Mouse (Mus musculus) inflammation-experienced regulatory T-cells, adult 6 months (primary cell): ENCODE data around the gene Ubap1. TPM values are rescaled to one million over a fixed set of nuclear protein-coding genes. Genes with fewer than 3 reads are reported as not detected.

ENCODE experiments used
- ATAC-seq: one replicate; pipeline ENCODE4 v1.8.0; 2017
- polyA plus RNA-seq, 3 experiments: library from polyadenylated mRNA; unstranded; fragments of 100-300 nt; shearing (Covaris generic); gene quantifications; one replicate each; pipeline ENCODE4 v1.2.1; 2017

Ubap1 gene
- polyA plus RNA-seq, result 10 to 100 TPM; 24.2 to 34.2 (median 31.8) TPM

- peak; percentile 94 for ATAC-seq
Observed at GRCm38 (mm10) chr4:41348584-41349198, at the start of gene Ubap1. Gene Ubap1 (plus strand): TSS chr4:41348996.

DNA sequence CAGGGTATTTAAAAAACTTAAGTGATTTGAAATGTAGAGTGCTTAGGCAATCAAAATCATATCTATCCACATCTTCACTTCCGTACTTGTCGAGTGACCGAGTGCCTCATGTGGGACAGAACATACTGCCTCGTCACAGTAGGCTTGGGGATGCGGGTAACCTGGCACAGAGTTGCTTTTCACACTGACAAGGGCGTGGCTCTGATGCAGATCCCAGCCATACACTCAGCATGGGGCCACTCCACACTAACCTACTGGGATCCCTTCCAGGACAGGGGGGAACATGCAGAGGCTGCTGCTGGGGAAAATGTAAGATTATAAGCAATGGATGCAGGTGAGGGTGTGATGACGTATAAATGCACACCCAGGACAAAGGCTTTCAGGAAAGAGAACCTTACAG lies 45.1 kb upstream of the Ubap1 start:
- ATAC-seq, result no peak

- ATAC-seq, result peak; percentile 63
Observed at GRCm38 (mm10) chr4:41304302-41304701, 44.5 kb upstream of the Ubap1 start.

DNA sequence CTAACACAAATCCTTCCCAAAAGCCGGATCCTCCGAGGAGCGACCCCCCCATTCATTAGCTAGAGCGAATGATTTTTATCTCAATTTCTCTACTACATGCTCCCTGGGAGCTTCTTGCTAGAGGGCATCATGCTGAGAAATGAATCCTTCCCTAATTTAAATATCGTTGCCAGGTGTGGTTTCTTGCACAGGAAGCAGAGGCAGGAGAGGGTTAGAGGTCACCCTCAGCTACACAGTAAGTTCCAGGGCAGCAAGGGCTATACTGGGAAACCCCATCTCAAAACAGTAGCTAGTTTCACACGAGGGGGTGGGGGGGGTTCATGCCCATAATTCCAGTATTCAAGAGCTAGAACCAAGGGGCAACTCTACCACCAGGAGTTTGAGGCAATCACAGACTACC lies 41.4 kb upstream of the Ubap1 start:
- ATAC-seq, result peak; percentile 72

DNA sequence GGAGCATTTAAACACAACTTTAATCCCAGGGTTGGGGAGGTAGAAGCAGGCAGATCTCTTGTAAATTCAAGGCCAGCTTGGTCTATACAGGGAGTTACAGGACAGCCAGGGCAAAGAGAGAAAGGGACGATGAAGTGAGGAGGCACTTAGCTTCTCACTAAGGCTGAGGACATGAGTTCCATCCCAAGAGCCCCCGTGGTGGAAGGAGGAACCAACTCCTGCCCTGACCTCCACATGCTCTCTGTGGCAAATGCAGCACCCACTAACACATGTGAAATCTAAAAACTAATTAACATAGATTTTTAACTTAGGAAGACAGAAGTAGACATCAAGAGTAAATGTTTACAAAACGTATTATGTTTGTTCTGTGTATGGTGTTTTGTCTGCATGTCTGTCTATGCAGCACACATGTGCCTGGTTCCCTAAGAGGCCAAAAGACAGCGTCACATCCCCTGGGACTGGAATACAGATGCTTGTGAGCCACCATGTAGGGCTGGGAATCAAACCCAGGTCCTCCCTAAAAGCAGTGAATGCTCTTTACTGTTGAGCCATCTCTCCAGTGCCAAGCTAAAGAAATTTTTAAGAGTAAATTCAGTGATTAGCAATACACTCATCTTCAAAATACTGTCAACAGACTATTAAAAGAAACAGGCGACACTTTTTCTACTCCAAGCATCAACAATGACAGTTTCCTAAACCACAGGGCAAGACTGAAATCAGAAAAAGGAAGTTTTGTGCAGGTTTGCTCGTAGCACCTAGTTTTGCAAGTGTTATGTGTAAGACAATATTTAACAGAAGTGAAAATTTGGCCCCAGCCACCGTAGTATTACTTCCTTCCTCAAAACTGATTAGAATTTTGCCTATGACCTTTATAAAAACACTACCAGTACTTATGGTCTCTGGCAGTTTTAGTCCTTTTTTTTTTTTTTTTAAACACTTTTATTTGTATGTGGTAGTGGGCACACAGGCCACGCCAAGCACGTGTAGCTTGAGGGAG lies 37.9 kb upstream of the Ubap1 start:
- ATAC-seq, result no peak

- no peak for ATAC-seq
Observed at GRCm38 (mm10) chr4:41313722-41314121, 35.1 kb upstream of the Ubap1 start.

GRCm38 (mm10) chr4:41314141-41315129 lies 34.4 kb upstream of the Ubap1 start, which contains the start of gene Dcaf12:
Gene Dcaf12 (minus strand): TSS chr4:41314889.
- ATAC-seq, result peak; percentile 98

- no peak for ATAC-seq
Observed at GRCm38 (mm10) chr4:41315173-41315572, 33.6 kb upstream of the Ubap1 start.

GRCm38 (mm10) chr4:41318267-41318666 lies 30.5 kb upstream of the Ubap1 start:
- ATAC-seq, result no peak

GRCm38 (mm10) chr4:41320971-41321370 lies 27.8 kb upstream of the Ubap1 start:
- no peak for ATAC-seq

DNA sequence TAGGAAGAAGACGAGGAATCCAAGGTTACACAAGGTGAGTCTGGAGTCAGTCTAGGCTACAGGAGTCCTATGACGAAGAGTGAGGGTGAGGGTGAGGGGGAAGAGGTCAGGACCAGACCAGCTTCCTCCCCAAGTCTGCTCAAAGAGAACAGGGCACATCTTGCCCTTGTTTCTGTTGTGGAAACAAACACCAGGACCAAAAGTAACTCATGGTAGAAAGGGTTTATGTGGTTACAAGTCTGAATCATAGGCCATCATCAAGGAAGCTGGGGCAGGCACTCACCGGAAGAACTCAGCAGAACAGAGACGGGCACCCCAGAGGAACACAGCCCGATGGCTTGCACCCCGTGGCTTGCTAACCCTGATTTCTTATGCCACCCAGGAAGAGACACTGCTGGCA lies 21.9 kb upstream of the Ubap1 start:
- peak; percentile 46 for ATAC-seq

DNA sequence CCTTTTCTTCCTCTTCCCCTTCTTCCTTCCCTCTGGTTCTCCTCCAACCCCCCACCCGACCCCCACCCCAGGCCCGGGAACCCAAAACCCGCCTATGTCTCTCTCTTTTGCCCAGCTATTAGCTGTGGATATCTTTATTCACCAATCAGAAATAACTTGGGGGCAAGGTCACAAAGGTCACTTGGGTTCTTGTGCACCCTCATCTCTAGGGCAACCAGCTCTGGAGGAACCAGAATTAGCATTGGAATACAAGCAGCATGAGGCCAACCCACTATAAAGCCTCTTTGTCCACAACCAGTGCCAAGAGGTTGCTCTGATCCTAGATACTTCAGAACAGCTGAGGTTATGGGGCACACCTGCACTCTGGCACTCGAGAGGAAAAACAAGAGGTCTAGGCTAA lies 19.3 kb upstream of the Ubap1 start:
- ATAC-seq, result no peak

DNA sequence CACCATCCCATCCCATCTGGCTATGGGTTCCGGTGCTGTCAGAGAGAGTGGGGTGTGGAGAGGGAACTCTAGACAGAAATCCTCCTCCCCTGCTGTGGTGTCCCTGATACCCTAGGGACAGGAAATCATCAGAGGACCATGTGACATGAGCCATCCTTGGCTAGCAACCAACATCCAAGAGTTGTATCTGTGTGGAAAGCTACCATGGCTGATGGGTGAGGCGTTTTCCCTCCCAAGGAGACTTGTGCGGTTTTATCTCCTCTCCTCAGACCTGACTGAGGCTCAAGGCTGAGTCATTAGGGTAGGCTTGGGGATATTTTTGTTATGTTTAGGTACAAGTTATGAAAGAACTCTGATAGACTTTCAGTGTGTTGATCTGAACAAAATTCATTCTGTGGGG lies 17.7 kb upstream of the Ubap1 start:
- no peak for ATAC-seq

DNA sequence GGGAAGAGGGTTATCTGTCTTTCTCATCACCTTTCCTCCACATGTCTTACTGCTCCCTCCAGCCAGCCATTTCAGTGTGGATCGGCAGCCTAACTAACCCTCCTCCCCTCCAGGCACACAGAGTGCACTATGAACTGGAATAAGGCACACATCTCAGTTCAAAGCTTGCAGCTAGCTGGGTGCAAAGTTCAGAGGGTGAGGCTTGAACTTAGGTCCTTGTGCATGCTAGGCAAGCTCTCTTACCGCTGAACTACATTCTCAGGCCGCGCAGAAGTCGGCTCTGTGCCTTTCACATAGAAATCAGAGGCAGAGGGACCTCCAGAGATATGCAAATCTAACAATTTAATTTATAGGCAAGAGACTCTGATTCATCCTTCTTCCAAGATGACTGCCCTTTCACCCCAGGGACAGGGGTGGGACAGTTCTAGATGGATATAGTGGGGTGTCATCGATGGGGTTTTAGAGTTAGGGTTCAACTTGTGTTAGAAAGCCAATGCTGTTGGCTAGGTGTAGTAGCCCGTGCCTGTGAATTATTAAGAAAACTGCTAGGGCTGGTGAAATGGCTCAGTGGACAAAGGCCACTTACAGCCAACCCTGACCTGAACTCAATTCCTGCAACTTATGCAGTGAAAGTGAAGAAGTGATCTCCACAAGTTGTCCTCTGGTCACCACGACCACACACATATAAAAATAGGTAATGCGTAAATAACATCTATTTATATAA lies 16.9 kb upstream of the Ubap1 start:
- no peak for ATAC-seq

DNA sequence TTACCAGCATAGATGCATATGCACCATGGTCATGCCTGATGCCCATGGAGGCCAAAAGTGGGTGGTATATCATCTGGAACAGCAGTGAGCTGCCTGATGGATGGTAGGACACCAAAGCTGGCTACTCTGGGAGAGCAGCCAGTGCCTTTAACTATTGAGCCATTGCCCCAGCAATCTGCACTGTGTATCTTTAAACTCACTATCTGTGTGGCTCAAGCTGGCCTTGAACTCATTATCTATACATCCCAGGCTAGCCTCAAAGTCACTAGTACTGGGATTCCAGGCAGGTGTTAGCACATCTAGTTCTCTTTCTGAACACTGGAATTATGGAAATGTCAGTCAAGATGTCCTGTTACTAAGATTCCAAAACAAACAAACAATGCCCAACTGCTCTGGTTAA lies 12.2 kb upstream of the Ubap1 start:
- no peak for ATAC-seq

- ATAC-seq, result no peak
Observed at GRCm38 (mm10) chr4:41340912-41341550, 7.8 kb upstream of the Ubap1 start.

- no peak for ATAC-seq
Observed at GRCm38 (mm10) chr4:41346011-41346410, 2.8 kb upstream of the Ubap1 start.

DNA sequence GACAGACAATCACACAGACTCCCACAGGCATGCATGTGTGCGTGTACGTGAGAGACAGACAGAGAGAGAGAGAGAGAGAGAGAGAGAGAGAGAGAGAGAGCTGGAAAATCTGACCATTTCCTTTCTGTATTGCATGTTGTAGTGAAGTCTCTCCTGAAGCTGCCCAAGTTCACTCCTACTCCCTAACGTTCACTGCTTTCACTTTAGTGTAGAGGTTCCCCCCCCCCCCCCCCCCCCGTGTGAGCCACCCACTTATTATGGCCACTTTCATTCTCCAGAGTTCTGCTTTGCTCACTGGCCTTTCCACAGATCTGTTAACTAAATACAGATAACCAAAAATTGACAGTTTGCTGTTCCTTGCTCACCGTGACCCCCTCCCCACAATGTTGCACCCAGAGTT lies 957 bp upstream of the Ubap1 start:
- peak; percentile 44 for ATAC-seq

GRCm38 (mm10) chr4:41349199-41349591 lies 399 bp downstream of the Ubap1 start:
- ATAC-seq, result peak; percentile 32

- ATAC-seq, result no peak
Observed at GRCm38 (mm10) chr4:41352758-41353157, 4.0 kb downstream of the Ubap1 start.

GRCm38 (mm10) chr4:41353265-41353664 lies 4.5 kb downstream of the Ubap1 start:
- ATAC-seq, result no peak
